ENCODE assay signal across 9 mouse cellular contexts in the genomic region with DNA sequence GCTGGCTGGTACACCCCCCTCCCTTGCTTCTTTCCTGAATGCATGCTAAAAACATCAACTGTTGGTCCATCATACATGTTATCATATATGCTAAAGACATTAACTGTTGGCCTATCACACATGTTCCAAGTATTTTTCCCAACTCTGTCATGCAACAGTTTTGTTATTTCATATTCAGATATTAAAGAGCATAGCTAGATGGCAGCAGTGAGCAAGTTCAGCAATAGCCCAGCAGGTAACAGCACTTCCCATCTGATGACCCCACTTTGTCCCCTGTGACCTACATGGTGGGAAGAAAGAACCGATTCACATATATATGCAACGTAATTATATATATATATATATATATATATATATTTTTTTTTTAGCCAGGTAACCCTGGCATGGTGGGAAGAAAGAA.
DNase-seq lines count a peak whose midpoint lies in the region; ATAC-seq and TF ChIP-seq lines count a peak whose summit lies in the region.
"Had no signal": no experiment of that assay in that cellular context is flagged by ENCODE, and none has a peak within 500 bp of the region (broad histone marks: within the 10 kb centered on the region; RNA-seq: fewer than 3 reads in every experiment).

No protein-coding gene starts in this region.

- TF ChIP-seq EP300 in lung, postnatal 0 days (IDR thresholded peaks at IDR 0.05): no peak

- H3K27me3 ChIP-seq in hindbrain, embryonic 14.5 days (ENCODE audit: control insufficient read depth, insufficient read depth, low read length): no peaks in the 10 kb centered on the region
- H3K27me3 ChIP-seq in hindbrain, embryonic 16.5 days (replicated peaks; ENCODE audit: control insufficient read depth, insufficient read depth, low read length): no peaks in the 10 kb centered on the region
- H3K27me3 ChIP-seq in lung, postnatal 0 days (replicated peaks; ENCODE audit: insufficient read depth, low read length): no peaks in the 10 kb centered on the region
- H3K27me3 ChIP-seq: neural tube, embryonic 12.5 days had no signal

- 68% methylated on average over 2 of the region's 2 CpGs for WGBS in hindbrain, embryonic 14.5 days
- WGBS in hindbrain, embryonic 16.5 days: 66% methylated on average over 2 of the region's 2 CpGs
- 33% methylated on average over 2 of the region's 2 CpGs for WGBS in lung, postnatal 0 days

- no peaks in the 10 kb centered on the region for H3K9me3 ChIP-seq in hindbrain, embryonic 14.5 days (ENCODE audit: control insufficient read depth, low read length)
- no peaks in the 10 kb centered on the region for H3K9me3 ChIP-seq in hindbrain, embryonic 16.5 days (ENCODE audit: control insufficient read depth, low read length)
- H3K9me3 ChIP-seq in lung, postnatal 0 days (ENCODE audit: low read length): no peaks in the 10 kb centered on the region
- H3K9me3 ChIP-seq: neural tube, embryonic 12.5 days had no signal

- H3K27ac ChIP-seq in hindbrain, embryonic 14.5 days: no peak overlapping the region
- H3K27ac ChIP-seq in hindbrain, embryonic 16.5 days (ENCODE audit: low read depth, low read length): no peak overlapping the region
- H3K27ac ChIP-seq in lung, postnatal 0 days (ENCODE audit: low read length): no peak overlapping the region
- H3K27ac ChIP-seq: neural tube, embryonic 12.5 days had no signal

- H3K4me1 ChIP-seq in hindbrain, embryonic 14.5 days (replicated peaks; ENCODE audit: control insufficient read depth, insufficient read depth, low read length): peaks cover 12% of the 10 kb centered on the region; the same call in 1 of the 2 replicates
- H3K4me1 ChIP-seq in hindbrain, embryonic 16.5 days (ENCODE audit: control insufficient read depth, insufficient read depth, low read depth, low read length): no peaks in the 10 kb centered on the region
- no peaks in the 10 kb centered on the region for H3K4me1 ChIP-seq in lung, postnatal 0 days (ENCODE audit: insufficient read depth, low read depth, low read length)
- H3K4me1 ChIP-seq: neural tube, embryonic 12.5 days had no signal

- peak; percentile 76 for TF ChIP-seq CTCF in lung, postnatal 0 days (IDR thresholded peaks at IDR 0.05)

- peak; percentile 71 for DNase-seq in hindbrain, embryonic 14.5 days (ENCODE audit: low spot score)
- peak; percentile 22 for DNase-seq in urinary bladder, postnatal 14 days (ENCODE audit: low spot score)
- no peak for DNase-seq in urinary bladder, postnatal 10 days (ENCODE audit: low spot score)
- peak; percentile 75 to 86 for DNase-seq in cerebellum, postnatal 10 days
- DNase-seq in lung, postnatal 0 days (ENCODE audit: low spot score): peak; percentile 72

- ATAC-seq in hindbrain, embryonic 14.5 days (ENCODE audit: low FRiP score): no peak
- ATAC-seq in hindbrain, embryonic 16.5 days: no peak
- ATAC-seq in lung, postnatal 0 days: no peak
- ATAC-seq in activated CD4-positive, CD25-positive, alpha-beta regulatory T cell, adult 4 months: no peak
- no peak; the same call in 1 of the 2 replicates for ATAC-seq in megakaryocyte, adult 5-6 weeks (ENCODE audit: poor library complexity, severe bottlenecking)

- no peaks in the 10 kb centered on the region for H3K36me3 ChIP-seq in hindbrain, embryonic 14.5 days (replicated peaks; ENCODE audit: control insufficient read depth, insufficient read depth)
- H3K36me3 ChIP-seq in hindbrain, embryonic 16.5 days (ENCODE audit: control insufficient read depth, insufficient read depth, low read length): no peaks in the 10 kb centered on the region
- H3K36me3 ChIP-seq in lung, postnatal 0 days (ENCODE audit: insufficient read depth, low read length): no peaks in the 10 kb centered on the region
- H3K36me3 ChIP-seq: neural tube, embryonic 12.5 days had no signal

- no peak overlapping the region for H3K4me3 ChIP-seq in hindbrain, embryonic 14.5 days (replicated peaks; ENCODE audit: low read length)
- no peak overlapping the region for H3K4me3 ChIP-seq in hindbrain, embryonic 16.5 days (ENCODE audit: low read length)
- H3K4me3 ChIP-seq in lung, postnatal 0 days (ENCODE audit: low read depth, low read length): no peak overlapping the region
- H3K4me3 ChIP-seq: neural tube, embryonic 12.5 days had no signal

- H3K4me2 ChIP-seq in hindbrain, embryonic 14.5 days (replicated peaks): no peak overlapping the region
- H3K4me2 ChIP-seq in hindbrain, embryonic 16.5 days (ENCODE audit: low read length): no peak overlapping the region
- no peak overlapping the region for H3K4me2 ChIP-seq in lung, postnatal 0 days (replicated peaks; ENCODE audit: low read depth, low read length)
- H3K4me2 ChIP-seq: neural tube, embryonic 12.5 days had no signal

- H3K9ac ChIP-seq in hindbrain, embryonic 14.5 days: no peak overlapping the region
- no peak overlapping the region for H3K9ac ChIP-seq in hindbrain, embryonic 16.5 days (ENCODE audit: low read depth, low read length)
- no peak overlapping the region for H3K9ac ChIP-seq in lung, postnatal 0 days (replicated peaks; ENCODE audit: low read depth)
- H3K9ac ChIP-seq: neural tube, embryonic 12.5 days had no signal
